Mouse (Mus musculus) stomach, embryonic 14.5 days (tissue): ENCODE results near the gene Spata16. TPM values are rescaled to one million over a fixed set of nuclear protein-coding genes. Genes with fewer than 3 reads are reported as not detected.

Experiments used
- ATAC-seq: fragments of 200-750 bp; cut with Nextera tagmentation; 2 replicates; pipeline ENCODE4 v1.8.0; 2017; ENCODE audit warnings: low read depth, moderate TSS enrichment; ENCODE audit not compliant: insufficient number of reproducible peaks, insufficient read depth, low FRiP score
- H3K27ac ChIP-seq: fragments of 300-500 bp; sonication (generic); 2 replicates; pipeline ENCODE4 v1.5.1; 2014; ENCODE audit warnings: mild to moderate bottlenecking, low read length, moderate library complexity, mixed read lengths
- H3K27me3 ChIP-seq: fragments of 300-500 bp; sonication (generic); 2 replicates; pipeline ENCODE4 v1.6.1; 2014; ENCODE audit warnings: low read length, control low read depth, mixed read lengths; ENCODE audit not compliant: control insufficient read depth, insufficient read depth
- H3K36me3 ChIP-seq: fragments of 300-500 bp; sonication (generic); 2 replicates; pipeline ENCODE4 v1.6.1; 2014; ENCODE audit warnings: mild to moderate bottlenecking, control low read depth, low read length, moderate library complexity, mixed read lengths; ENCODE audit not compliant: control insufficient read depth, insufficient read depth
- H3K4me1 ChIP-seq: fragments of 300-500 bp; sonication (generic); 2 replicates; pipeline ENCODE4 v1.6.1; 2014; ENCODE audit warnings: low read length, control low read depth, mixed read lengths; ENCODE audit not compliant: control insufficient read depth, insufficient read depth
- H3K4me2 ChIP-seq: fragments of 300-500 bp; sonication (generic); replicated peaks from 2 replicates; pipeline ENCODE4 v1.6.1; 2014; ENCODE audit warnings: low read depth, low read length, control low read depth
- H3K4me3 ChIP-seq: fragments of 300-500 bp; sonication (generic); 2 replicates; pipeline ENCODE4 v1.5.1; 2014; ENCODE audit warnings: low read depth, low read length, control low read depth
- H3K9ac ChIP-seq: fragments of 300-500 bp; sonication (generic); replicated peaks from 2 replicates; pipeline ENCODE4 v1.6.1; 2014; ENCODE audit warnings: low read depth, mild to moderate bottlenecking, control low read depth, low read length, moderate library complexity, mixed read lengths
- H3K9me3 ChIP-seq: fragments of 300-500 bp; sonication (generic); 2 replicates; pipeline ENCODE4 v1.6.1; 2016; ENCODE audit warnings: low read depth, low read length, control low read depth; ENCODE audit not compliant: control insufficient read depth
- whole genome bisulfite sequencing: fragments of 180-500 bp; shearing (Covaris S2); extraction: QIAGEN DNeasy Blood & Tissue Kit; methylation state at CpG from one replicate; pipeline ENCODE4 v1.1.7; 2014; 5-methylcytosine and 5-hydroxymethylcytosine counted together
- polyA plus RNA-seq: library from polyadenylated mRNA; unstranded; fragments of >200 nt; fragmentation: Nextera tagmentation; extraction: Ambion mirVana; gene quantifications from 2 replicates; pipeline ENCODE4 v1.2.1, GENCODE M21; 2014

The Spata16 gene
- polyA plus RNA-seq, 1 experiment from 2014 or later: not detected

- Histone ChIP-seq H3K4me2 (no peak overlapping the region), H3K4me1 (no peaks in the 10 kb centered on the region), H3K36me3 (no peaks in the 10 kb centered on the region), H3K4me3 (no peak overlapping the region), H3K9me3 (no peaks in the 10 kb centered on the region), H3K27ac (no peak overlapping the region), H3K9ac (no peak overlapping the region), H3K27me3 (no peaks in the 10 kb centered on the region)
- no peak for ATAC-seq
- WGBS: 24% methylated on average over 1 of the region's 1 CpGs
Measured at GRCm38 (mm10) chr3:26971276-26971675, 333.9 kb downstream of the Spata16 start.

- ATAC-seq: peak; percentile 63; the same call in 1 of the 2 replicates
- H3K27me3 ChIP-seq: no peaks in the 10 kb centered on the region
- no peak overlapping the region for H3K4me3 ChIP-seq
- H3K9ac ChIP-seq: no peak overlapping the region
- no peaks in the 10 kb centered on the region for H3K36me3 ChIP-seq
- H3K27ac ChIP-seq: no peak overlapping the region
- H3K9me3 ChIP-seq: no peaks in the 10 kb centered on the region
- 5% methylated on average over 1 of the region's 1 CpGs for WGBS
- no peaks in the 10 kb centered on the region for H3K4me1 ChIP-seq
- H3K4me2 ChIP-seq: no peak overlapping the region
Measured at GRCm38 (mm10) chr3:26972105-26972504, 334.7 kb downstream of the Spata16 start.

GRCm38 (mm10) chr3:26979603-26980002 is 342.2 kb downstream of the Spata16 start:
- H3K36me3 ChIP-seq: no peaks in the 10 kb centered on the region
- 77% methylated on average over 2 of the region's 2 CpGs for WGBS
- no peaks in the 10 kb centered on the region for H3K27me3 ChIP-seq
- H3K4me1 ChIP-seq: no peaks in the 10 kb centered on the region
- no peak overlapping the region for H3K4me3 ChIP-seq
- no peaks in the 10 kb centered on the region for H3K9me3 ChIP-seq
- H3K27ac ChIP-seq: no peak overlapping the region
- H3K9ac ChIP-seq: no peak overlapping the region
- no peak overlapping the region for H3K4me2 ChIP-seq
- no peak for ATAC-seq

GRCm38 (mm10) chr3:26980371-26980770 is 343.0 kb downstream of the Spata16 start:
- Histone ChIP-seq H3K9ac (no peak overlapping the region), H3K4me1 (no peaks in the 10 kb centered on the region), H3K27ac (no peak overlapping the region), H3K4me2 (no peak overlapping the region), H3K9me3 (no peaks in the 10 kb centered on the region), H3K4me3 (no peak overlapping the region), H3K27me3 (no peaks in the 10 kb centered on the region), H3K36me3 (no peaks in the 10 kb centered on the region)
- WGBS: 86% methylated on average over 3 of the region's 3 CpGs
- ATAC-seq: no peak

- Histone ChIP-seq H3K9ac (no peak overlapping the region), H3K27ac (no peak overlapping the region), H3K9me3 (no peaks in the 10 kb centered on the region), H3K27me3 (no peaks in the 10 kb centered on the region), H3K4me3 (no peak overlapping the region), H3K4me2 (no peak overlapping the region), H3K4me1 (no peaks in the 10 kb centered on the region), H3K36me3 (no peaks in the 10 kb centered on the region)
- ATAC-seq: no peak
- 74% methylated on average over 6 of the region's 6 CpGs for WGBS
Measured at GRCm38 (mm10) chr3:26981979-26982623, 344.7 kb downstream of the Spata16 start.

GRCm38 (mm10) chr3:26983749-26984148 is 346.3 kb downstream of the Spata16 start:
- H3K36me3 ChIP-seq: no peaks in the 10 kb centered on the region
- H3K27ac ChIP-seq: no peak overlapping the region
- H3K9ac ChIP-seq: no peak overlapping the region
- no peaks in the 10 kb centered on the region for H3K4me1 ChIP-seq
- H3K27me3 ChIP-seq: no peaks in the 10 kb centered on the region
- H3K9me3 ChIP-seq: no peaks in the 10 kb centered on the region
- no peak for ATAC-seq
- 86% methylated on average over 6 of the region's 6 CpGs for WGBS
- no peak overlapping the region for H3K4me3 ChIP-seq
- no peak overlapping the region for H3K4me2 ChIP-seq

GRCm38 (mm10) chr3:27006844-27007243 is 369.4 kb downstream of the Spata16 start:
- no peaks in the 10 kb centered on the region for H3K9me3 ChIP-seq
- no peak overlapping the region for H3K9ac ChIP-seq
- H3K4me2 ChIP-seq: no peak overlapping the region
- no peak overlapping the region for H3K27ac ChIP-seq
- no peaks in the 10 kb centered on the region for H3K36me3 ChIP-seq
- 47% methylated on average over 1 of the region's 1 CpGs for WGBS
- no peaks in the 10 kb centered on the region for H3K27me3 ChIP-seq
- H3K4me1 ChIP-seq: no peaks in the 10 kb centered on the region
- no peak overlapping the region for H3K4me3 ChIP-seq
- ATAC-seq: no peak

GRCm38 (mm10) chr3:27027957-27028356 is 390.5 kb downstream of the Spata16 start:
- H3K9ac ChIP-seq: no peak overlapping the region
- no peaks in the 10 kb centered on the region for H3K4me1 ChIP-seq
- no peaks in the 10 kb centered on the region for H3K36me3 ChIP-seq
- no peak overlapping the region for H3K27ac ChIP-seq
- H3K4me2 ChIP-seq: no peak overlapping the region
- H3K27me3 ChIP-seq: no peaks in the 10 kb centered on the region
- H3K4me3 ChIP-seq: no peak overlapping the region
- WGBS: 90% methylated on average over 3 of the region's 3 CpGs
- ATAC-seq: no peak
- no peaks in the 10 kb centered on the region for H3K9me3 ChIP-seq

- H3K27ac ChIP-seq: no peak overlapping the region
- no peak for ATAC-seq
- no peaks in the 10 kb centered on the region for H3K9me3 ChIP-seq
Measured at GRCm38 (mm10) chr3:27028526-27028925, 391.1 kb downstream of the Spata16 start.

More at GRCm38 (mm10) chr3:27028526-27028925, 391.1 kb downstream of the Spata16 start:
- H3K9ac ChIP-seq: no peak overlapping the region
- H3K36me3 ChIP-seq: no peaks in the 10 kb centered on the region
- H3K27me3 ChIP-seq: no peaks in the 10 kb centered on the region
- no peaks in the 10 kb centered on the region for H3K4me1 ChIP-seq
- no peak overlapping the region for H3K4me2 ChIP-seq
- no peak overlapping the region for H3K4me3 ChIP-seq
